Mouse (Mus musculus): ENCODE results near the gene Irf1. TPM values are rescaled to one million over a fixed set of nuclear protein-coding genes. Genes with fewer than 3 reads are reported as not detected.

The Irf1 gene
- 167 and 215 TPM in 2 replicates for total RNA-seq (2023)

GRCm38 (mm10) chr11:53769760-53770124, at the start of gene Irf1:
Gene Irf1 (plus strand): TSS chr11:53770014.

GRCm38 (mm10) chr11:53720715-53721114, 49.1 kb upstream of the Irf1 start, which contains the start of gene Il5:
Gene Il5 (plus strand): TSS chr11:53720794.

GRCm38 (mm10) chr11:53773087-53773486, 3.3 kb downstream of the Irf1 start, which contains the start of gene Gm17334:
Gene Gm17334 (minus strand): TSS chr11:53773187.

Other genes starting within 250 kb of the Irf1 start
- gene Kif3a, start 202.6 kb upstream of the Irf1 start, total RNA-seq (2023) = 2.0 and 2.2 TPM in 2 replicates
- gene Il4, start 151.3 kb upstream of the Irf1 start, total RNA-seq (2023) = not detected in 2 replicates
- not detected in 2 replicates for gene Il13, start 135.3 kb upstream of the Irf1 start, total RNA-seq (2023)
- 9.0 and 9.3 TPM in 2 replicates for gene Rad50, start 62.7 kb upstream of the Irf1 start, total RNA-seq (2023)
- gene Il5, start 49.2 kb upstream of the Irf1 start, total RNA-seq (2023) = not detected in 2 replicates
- not detected in 2 replicates for gene Gm17334, start 3.2 kb downstream of the Irf1 start, total RNA-seq (2023)
- 0.41 TPM in 1 of 2 replicates, not detected in the other for gene Gm12216, start 89.2 kb downstream of the Irf1 start, total RNA-seq (2023)
- gene Slc22a5, start 121.6 kb downstream of the Irf1 start, total RNA-seq (2023) = 5.4 and 6.4 TPM in 2 replicates
- gene Slc22a21, start 210.3 kb downstream of the Irf1 start, total RNA-seq (2023) = 1.7 and 3.2 TPM in 2 replicates